In the genomic region with DNA sequence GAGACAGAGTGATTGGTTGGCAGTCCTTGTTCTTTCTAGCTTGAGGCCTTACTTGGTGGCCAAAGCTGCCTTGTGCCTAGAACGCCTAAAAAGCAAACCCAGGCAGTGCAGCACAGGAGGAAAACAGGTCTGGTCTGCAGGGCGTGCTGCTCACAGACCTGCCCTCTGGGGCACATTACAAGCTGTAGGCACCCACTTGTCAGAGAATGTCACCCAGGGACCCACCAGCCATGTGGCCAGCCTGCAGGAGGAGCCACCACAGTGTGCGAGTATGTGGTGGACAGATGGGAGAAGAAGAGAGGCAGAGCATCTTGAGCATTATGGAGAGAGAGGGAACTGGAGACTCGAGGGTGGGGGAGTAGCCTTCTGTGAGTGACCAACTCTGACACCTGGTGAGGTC, we compare ENCODE assay signal across 22 mouse cellular contexts.
DNase-seq lines count a peak whose midpoint lies in the region; ATAC-seq and TF ChIP-seq lines count a peak whose summit lies in the region.
"Had no signal": no experiment of that assay in that cellular context is flagged by ENCODE, and none has a peak within 500 bp of the region (broad histone marks: within the 10 kb centered on the region; RNA-seq: fewer than 3 reads in every experiment).

No protein-coding gene starts in this region.

- no peaks in the 10 kb centered on the region for H3K4me1 ChIP-seq in heart, adult 2 months (ENCODE audit: control insufficient read depth, insufficient read depth, low read length)
- no peaks in the 10 kb centered on the region for H3K4me1 ChIP-seq in midbrain, embryonic 11.5 days (ENCODE audit: control insufficient read depth, insufficient read depth, low read length)
- no peaks in the 10 kb centered on the region for H3K4me1 ChIP-seq in midbrain, embryonic 16.5 days (ENCODE audit: control insufficient read depth, insufficient read depth, low read length)
- peaks cover 58% of the 10 kb centered on the region for H3K4me1 ChIP-seq in E14TG2a.4 (replicated peaks; ENCODE audit: low read depth, low read length)

- intact Hi-C loops in heart, adult 2 months (cut with DNase I): no loop called here
- intact Hi-C loops in left cerebral cortex, adult 2 months (cut with DNase I): no loop called here

- H3K27ac ChIP-seq in heart, adult 2 months: no peak overlapping the region
- H3K27ac ChIP-seq in midbrain, embryonic 11.5 days (ENCODE audit: low read depth, low read length): no peak overlapping the region
- H3K27ac ChIP-seq in midbrain, embryonic 16.5 days (ENCODE audit: low read length): no peak overlapping the region
- no peak overlapping the region for H3K27ac ChIP-seq in left cerebral cortex, adult 2 months

- H3K9me3 ChIP-seq in midbrain, embryonic 11.5 days (ENCODE audit: control insufficient read depth, low read length): no peaks in the 10 kb centered on the region
- H3K9me3 ChIP-seq in midbrain, embryonic 16.5 days (replicated peaks; ENCODE audit: control insufficient read depth, low read length, poor library complexity, severe bottlenecking): no peaks in the 10 kb centered on the region
- H3K9me3 ChIP-seq in E14TG2a.4 (ENCODE audit: low read length): no peaks in the 10 kb centered on the region
- H3K9me3 ChIP-seq: G1E had no signal

- no peak overlapping the region for H3K4me3 ChIP-seq in heart, adult 2 months
- H3K4me3 ChIP-seq in midbrain, embryonic 11.5 days (ENCODE audit: low read depth, low read length): no peak overlapping the region
- H3K4me3 ChIP-seq in midbrain, embryonic 16.5 days (ENCODE audit: low read depth, low read length): no peak overlapping the region
- peak overlapping the region; percentile 35 for H3K4me3 ChIP-seq in E14TG2a.4 (replicated peaks; ENCODE audit: low read length)
- H3K4me3 ChIP-seq in left cerebral cortex, adult 2 months: no peak overlapping the region

- no peak for TF ChIP-seq EP300 in heart, adult 2 months (IDR thresholded peaks at IDR 0.05; ENCODE audit: insufficient read depth, low read depth, low read length)

- no peak overlapping the region for H3K9ac ChIP-seq in heart, adult 2 months (ENCODE audit: low read depth, low read length)
- no peak overlapping the region for H3K9ac ChIP-seq in midbrain, embryonic 11.5 days (ENCODE audit: low read length)
- H3K9ac ChIP-seq in midbrain, embryonic 16.5 days (ENCODE audit: low read depth, low read length): no peak overlapping the region

- no peak for TF ChIP-seq CTCF in heart, adult 2 months (IDR thresholded peaks at IDR 0.05)
- TF ChIP-seq CTCF in E14TG2a.4 (conservative IDR thresholded peaks at IDR 0.05; ENCODE audit: low read length): no peak
- TF ChIP-seq CTCF in left cerebral cortex, adult 2 months (IDR thresholded peaks at IDR 0.05): no peak

- no peaks in the 10 kb centered on the region for H3K36me3 ChIP-seq in heart, adult 2 months (ENCODE audit: control insufficient read depth, insufficient read depth, low read length)
- H3K36me3 ChIP-seq in midbrain, embryonic 11.5 days (ENCODE audit: control insufficient read depth, insufficient read depth, low read length): no peaks in the 10 kb centered on the region
- no peaks in the 10 kb centered on the region for H3K36me3 ChIP-seq in midbrain, embryonic 16.5 days (ENCODE audit: control insufficient read depth, insufficient read depth, low read length)
- 0 out of 2 replicates have a peak, but pooled peaks cover 3% of the 10 kb centered on the region for H3K36me3 ChIP-seq in E14TG2a.4 (ENCODE audit: insufficient read depth, low read length)

- no peak for TF ChIP-seq POLR2A in heart, adult 2 months (IDR thresholded peaks at IDR 0.05; ENCODE audit: insufficient read depth, low read depth, low read length)

- ATAC-seq in midbrain, embryonic 11.5 days (ENCODE audit: low FRiP score): no peak
- no peak for ATAC-seq in midbrain, embryonic 16.5 days
- ATAC-seq: activated CD4-positive, CD25-positive, alpha-beta regulatory T cell, adult 4 months; CD4-positive, CD25-positive, alpha-beta regulatory T cell, adult 4 months; Patski had no signal

- no peaks in the 10 kb centered on the region for H3K27me3 ChIP-seq in heart, adult 2 months (ENCODE audit: control insufficient read depth, insufficient read depth, low read length)
- H3K27me3 ChIP-seq in midbrain, embryonic 11.5 days (ENCODE audit: control insufficient read depth, insufficient read depth, low read length): no peaks in the 10 kb centered on the region
- H3K27me3 ChIP-seq in midbrain, embryonic 16.5 days (ENCODE audit: control insufficient read depth, insufficient read depth, low read depth, low read length): no peaks in the 10 kb centered on the region
- no peaks in the 10 kb centered on the region for H3K27me3 ChIP-seq in E14TG2a.4 (ENCODE audit: insufficient read depth, low read length)
- H3K27me3 ChIP-seq: CH12.LX, Patski had no signal

- H3K4me2 ChIP-seq in midbrain, embryonic 11.5 days: no peak overlapping the region
- H3K4me2 ChIP-seq in midbrain, embryonic 16.5 days (ENCODE audit: low read length): no peak overlapping the region

- 84% methylated on average over 4 of the region's 4 CpGs for WGBS in heart, adult 2 months
- 85% methylated on average over 4 of the region's 4 CpGs for WGBS in midbrain, embryonic 11.5 days
- WGBS in midbrain, embryonic 16.5 days: 91% methylated on average over 4 of the region's 4 CpGs

- DNase-seq in heart, adult 11 months: peak; percentile 79
- no peak for DNase-seq in heart, adult 2 months
- DNase-seq in midbrain, embryonic 11.5 days (ENCODE audit: low spot score, missing footprints): peak; percentile 61
- DNase-seq in left cerebral cortex, adult 2 months (ENCODE audit: extremely low spot score in 1 of 2, low spot score in 2 of 2): no peak
- DNase-seq: adrenal gland, adult 2 months; adrenal gland, adult 8-10 months; adrenal gland, postnatal 10 days; adrenal gland, postnatal 14 days; adrenal gland, postnatal 25 days; adrenal gland, postnatal 36 days; B cell, adult 2 months; cerebellum, adult 11 months; cerebellum, adult 11-12 months; cerebellum, adult 18-20 months; cerebellum, adult 2 months had no signal

- H3K79me2 ChIP-seq in heart, adult 2 months (replicated peaks; ENCODE audit: control insufficient read depth, insufficient read depth, low read length): no peaks in the 10 kb centered on the region

Comparison
In these comparisons a context has a peak if more than half of its experiments do, and no peak if none do; other contexts are left out.
1. DNase-seq: peak in heart, adult 11 months (single experiment) and midbrain, embryonic 11.5 days (single experiment); none in heart, adult 2 months (0 of 2) and left cerebral cortex, adult 2 months (0 of 2).